Mouse (Mus musculus) testis, adult 2 months (tissue): ENCODE measurements around the gene Atp7a.

Experiments
- CTCF ChIP-seq: fragments of 200-500 bp; IDR thresholded peaks from 2 replicates; pipeline ENCODE4 v1.5.1; 2012; ENCODE audit warnings: low read depth, mild to moderate bottlenecking, inconsistent platforms, low read length, moderate library complexity; ENCODE audit not compliant: control insufficient read depth, insufficient read depth, insufficient replicate concordance
- POLR2A ChIP-seq: fragments of 200-500 bp; IDR thresholded peaks from 2 replicates; pipeline ENCODE4 v1.6.1; 2012; ENCODE audit warnings: low read depth, mild to moderate bottlenecking, inconsistent platforms, low read length, moderate library complexity; ENCODE audit not compliant: control insufficient read depth

DNA sequence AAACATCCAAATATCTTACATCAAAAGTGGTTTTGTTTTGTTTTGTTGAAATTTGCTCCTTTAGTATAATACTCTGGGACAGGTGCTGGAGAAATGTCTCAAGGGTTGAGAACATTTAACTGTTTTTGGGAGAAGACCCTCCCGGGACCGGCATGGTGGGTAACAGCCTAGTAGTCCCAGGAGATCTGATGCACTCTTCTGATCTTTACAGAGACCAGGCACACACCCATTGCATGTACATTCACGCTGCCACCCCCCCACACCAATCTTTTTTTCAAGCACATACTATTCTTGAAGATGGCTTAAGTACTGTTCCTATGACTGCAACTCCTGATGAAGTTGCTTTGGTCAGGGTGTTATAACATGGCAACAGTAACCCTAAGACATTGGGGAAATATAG is 14.5 kb upstream of the Atp7a start:
- TF ChIP-seq CTCF (no peak), POLR2A (no peak)
